Comparison of ENCODE assay signal across 8 mouse cellular contexts in genomic region chr7:45082401-45083299, GRCm38 (mm10). TPM values are rescaled to one million over a fixed set of nuclear protein-coding genes. Genes with fewer than 3 reads are reported as not detected.
DNase-seq lines count a peak whose midpoint lies in the region; ATAC-seq and TF ChIP-seq lines count a peak whose summit lies in the region.

No protein-coding gene starts in this region.

- 79% methylated on average over 25 of the region's 25 CpGs for WGBS in midbrain, embryonic 11.5 days
- WGBS in midbrain, embryonic 13.5 days = 79% methylated on average over 25 of the region's 25 CpGs
- WGBS in intestine, embryonic 15.5 days = 60% methylated on average over 25 of the region's 25 CpGs
- 69% methylated on average over 25 of the region's 25 CpGs for WGBS in lung, embryonic 14.5 days

- no peak for TF ChIP-seq CTCF in lung, embryonic 14.5 days (IDR thresholded peaks at IDR 0.05; ENCODE audit: low read depth)

- DNase-seq in midbrain, embryonic 11.5 days (ENCODE audit: low spot score, missing footprints) = peak; percentile 77
- peak; percentile 72 for DNase-seq in gastrocnemius, postnatal 25 days
- peak; percentile 59 for DNase-seq in lung, embryonic 14.5 days
- peak; percentile 35 to 41 for DNase-seq in spleen, postnatal 14 days (ENCODE audit: low spot score in 2 of 2)
- DNase-seq in right cerebral cortex, postnatal 4 days = no peak
- no peak for DNase-seq in left cerebral cortex, adult 11 months (ENCODE audit: low spot score)

- H3K9me3 ChIP-seq in midbrain, embryonic 11.5 days (ENCODE audit: control insufficient read depth, low read length) = no peaks in the 10 kb centered on the region
- no peaks in the 10 kb centered on the region for H3K9me3 ChIP-seq in midbrain, embryonic 13.5 days
- H3K9me3 ChIP-seq in intestine, embryonic 15.5 days = no peaks in the 10 kb centered on the region
- no peaks in the 10 kb centered on the region for H3K9me3 ChIP-seq in lung, embryonic 14.5 days (ENCODE audit: low read depth, low read length)

- peaks cover 5% of the 10 kb centered on the region; the same call in 1 of the 2 replicates for H3K36me3 ChIP-seq in midbrain, embryonic 11.5 days (ENCODE audit: control insufficient read depth, insufficient read depth, low read length)
- peaks cover 30% of the 10 kb centered on the region for H3K36me3 ChIP-seq in midbrain, embryonic 13.5 days
- peaks cover 26% of the 10 kb centered on the region for H3K36me3 ChIP-seq in intestine, embryonic 15.5 days
- peaks cover 66% of the 10 kb centered on the region for H3K36me3 ChIP-seq in lung, embryonic 14.5 days (ENCODE audit: insufficient read depth)

- no peak overlapping the region for H3K4me2 ChIP-seq in midbrain, embryonic 11.5 days
- H3K4me2 ChIP-seq in midbrain, embryonic 13.5 days (replicated peaks) = no peak overlapping the region
- H3K4me2 ChIP-seq in intestine, embryonic 15.5 days (replicated peaks) = peak overlapping the region; percentile 36
- H3K4me2 ChIP-seq in lung, embryonic 14.5 days = peak overlapping the region; percentile 18; the same call in 1 of the 2 replicates

- no peak overlapping the region for H3K9ac ChIP-seq in midbrain, embryonic 11.5 days (ENCODE audit: low read length)
- H3K9ac ChIP-seq in midbrain, embryonic 13.5 days (replicated peaks) = no peak overlapping the region
- H3K9ac ChIP-seq in intestine, embryonic 15.5 days = no peak overlapping the region
- H3K9ac ChIP-seq in lung, embryonic 14.5 days = no peak overlapping the region; the same call in none of the 2 replicates

- no peaks in the 10 kb centered on the region for H3K4me1 ChIP-seq in midbrain, embryonic 11.5 days (ENCODE audit: control insufficient read depth, insufficient read depth, low read length)
- H3K4me1 ChIP-seq in midbrain, embryonic 13.5 days (replicated peaks) = 0 out of 2 replicates have a peak, but pooled peaks cover 4% of the 10 kb centered on the region
- peaks cover 8% of the 10 kb centered on the region; the same call in 1 of the 2 replicates for H3K4me1 ChIP-seq in intestine, embryonic 15.5 days (replicated peaks)
- no peaks in the 10 kb centered on the region for H3K4me1 ChIP-seq in lung, embryonic 14.5 days (ENCODE audit: insufficient read depth)

- ATAC-seq in midbrain, embryonic 11.5 days (ENCODE audit: low FRiP score) = no peak
- ATAC-seq in midbrain, embryonic 13.5 days = no peak
- ATAC-seq in intestine, embryonic 15.5 days = peak; percentile 27; the same call in 1 of the 2 replicates
- no peak for ATAC-seq in lung, embryonic 14.5 days (ENCODE audit: insufficient read depth)

- H3K27me3 ChIP-seq in midbrain, embryonic 11.5 days (ENCODE audit: control insufficient read depth, insufficient read depth, low read length) = no peaks in the 10 kb centered on the region
- no peaks in the 10 kb centered on the region for H3K27me3 ChIP-seq in midbrain, embryonic 13.5 days
- no peaks in the 10 kb centered on the region for H3K27me3 ChIP-seq in intestine, embryonic 15.5 days (replicated peaks)
- no peaks in the 10 kb centered on the region for H3K27me3 ChIP-seq in lung, embryonic 14.5 days (ENCODE audit: insufficient read depth, low read length)

- H3K27ac ChIP-seq in midbrain, embryonic 11.5 days (ENCODE audit: low read depth, low read length) = no peak overlapping the region
- no peak overlapping the region for H3K27ac ChIP-seq in midbrain, embryonic 13.5 days
- H3K27ac ChIP-seq in intestine, embryonic 15.5 days = peak overlapping the region; percentile 27; the same call in 1 of the 2 replicates
- H3K27ac ChIP-seq in lung, embryonic 14.5 days (ENCODE audit: low read depth) = peak overlapping the region; percentile 58

- no peak overlapping the region for H3K4me3 ChIP-seq in midbrain, embryonic 11.5 days (ENCODE audit: low read depth, low read length)
- H3K4me3 ChIP-seq in midbrain, embryonic 13.5 days (replicated peaks) = no peak overlapping the region
- H3K4me3 ChIP-seq in intestine, embryonic 15.5 days (replicated peaks) = no peak overlapping the region
- no peak overlapping the region for H3K4me3 ChIP-seq in lung, embryonic 14.5 days (ENCODE audit: low read depth, low read length)

RNA-seq across cellular contexts. Expression of gene Rcn3, which starts 9.4 kb away (rescaled TPM):
- 121 and 123 TPM in 2 replicates for polyA plus RNA-seq in midbrain, embryonic 11.5 days (2014; fragmentation: Nextera tagmentation; extraction: Ambion mirVana)
- 57.7 and 69.8 TPM in 2 replicates for polyA plus RNA-seq in midbrain, embryonic 13.5 days (2015; fragmentation: Nextera tagmentation; extraction: Ambion mirVana)
- total RNA-seq in gastrocnemius, postnatal 25 days (2021) = 10 to 100 TPM; 24.0 to 32.8 TPM
- polyA plus RNA-seq in intestine, embryonic 15.5 days (2015; fragmentation: Nextera tagmentation; extraction: Ambion mirVana) = 265 and 267 TPM in 2 replicates
- 344 and 360 TPM in 2 replicates for polyA plus RNA-seq in lung, embryonic 14.5 days (2014; fragmentation: Nextera tagmentation; extraction: Ambion mirVana)

RNA-seq across cellular contexts. Expression of gene Prrg2, which starts 20.2 kb away (rescaled TPM):
- 12.7 and 13.5 TPM in 2 replicates for polyA plus RNA-seq in midbrain, embryonic 11.5 days (2014; fragmentation: Nextera tagmentation; extraction: Ambion mirVana)
- polyA plus RNA-seq in midbrain, embryonic 13.5 days (2015; fragmentation: Nextera tagmentation; extraction: Ambion mirVana) = 13.2 and 14.5 TPM in 2 replicates
- 1 to 10 TPM; 6.9 to 9.1 TPM for total RNA-seq in gastrocnemius, postnatal 25 days (2021)
- 29.2 and 29.5 TPM in 2 replicates for polyA plus RNA-seq in intestine, embryonic 15.5 days (2015; fragmentation: Nextera tagmentation; extraction: Ambion mirVana)
- 18.1 and 19.2 TPM in 2 replicates for polyA plus RNA-seq in lung, embryonic 14.5 days (2014; fragmentation: Nextera tagmentation; extraction: Ambion mirVana)

RNA-seq across cellular contexts. Expression of gene Nosip, which starts 20.4 kb away (rescaled TPM):
- 53.2 and 56.7 TPM in 2 replicates for polyA plus RNA-seq in midbrain, embryonic 11.5 days (2014; fragmentation: Nextera tagmentation; extraction: Ambion mirVana)
- polyA plus RNA-seq in midbrain, embryonic 13.5 days (2015; fragmentation: Nextera tagmentation; extraction: Ambion mirVana) = 56.5 and 61.8 TPM in 2 replicates
- 10 to 100 TPM; 30.8 to 31.6 TPM for total RNA-seq in gastrocnemius, postnatal 25 days (2021)
- polyA plus RNA-seq in intestine, embryonic 15.5 days (2015; fragmentation: Nextera tagmentation; extraction: Ambion mirVana) = 49.5 and 50.5 TPM in 2 replicates
- 68.6 and 71.9 TPM in 2 replicates for polyA plus RNA-seq in lung, embryonic 14.5 days (2014; fragmentation: Nextera tagmentation; extraction: Ambion mirVana)

RNA-seq across cellular contexts. Expression of gene Fcgrt, which starts 21.0 kb away (rescaled TPM):
- 16.1 and 18.3 TPM in 2 replicates for polyA plus RNA-seq in midbrain, embryonic 11.5 days (2014; fragmentation: Nextera tagmentation; extraction: Ambion mirVana)
- 17.6 and 18.4 TPM in 2 replicates for polyA plus RNA-seq in midbrain, embryonic 13.5 days (2015; fragmentation: Nextera tagmentation; extraction: Ambion mirVana)
- 10 to 100 TPM; 40.3 to 54.5 TPM for total RNA-seq in gastrocnemius, postnatal 25 days (2021)
- 153 and 168 TPM in 2 replicates for polyA plus RNA-seq in intestine, embryonic 15.5 days (2015; fragmentation: Nextera tagmentation; extraction: Ambion mirVana)
- 56.4 and 57.0 TPM in 2 replicates for polyA plus RNA-seq in lung, embryonic 14.5 days (2014; fragmentation: Nextera tagmentation; extraction: Ambion mirVana)

RNA-seq across cellular contexts. Expression of gene Prr12, which starts 30.0 kb away (rescaled TPM):
- polyA plus RNA-seq in midbrain, embryonic 11.5 days (2014; fragmentation: Nextera tagmentation; extraction: Ambion mirVana) = 9.6 and 12.2 TPM in 2 replicates
- polyA plus RNA-seq in midbrain, embryonic 13.5 days (2015; fragmentation: Nextera tagmentation; extraction: Ambion mirVana) = 14.0 and 17.0 TPM in 2 replicates
- total RNA-seq in gastrocnemius, postnatal 25 days (2021) = 10 to 100 TPM; 14.1 to 16.1 TPM
- polyA plus RNA-seq in intestine, embryonic 15.5 days (2015; fragmentation: Nextera tagmentation; extraction: Ambion mirVana) = 7.1 and 8.7 TPM in 2 replicates
- polyA plus RNA-seq in lung, embryonic 14.5 days (2014; fragmentation: Nextera tagmentation; extraction: Ambion mirVana) = 14.2 and 16.2 TPM in 2 replicates

Comparison
In these comparisons a context has a peak if more than half of its experiments do, and no peak if none do; other contexts are left out.
1. DNase-seq: peak in midbrain, embryonic 11.5 days (single experiment), gastrocnemius, postnatal 25 days (single experiment), lung, embryonic 14.5 days (single experiment) and spleen, postnatal 14 days (2 of 2); none in right cerebral cortex, postnatal 4 days (single experiment) and left cerebral cortex, adult 11 months (single experiment).
2. H3K27ac ChIP-seq: peak in intestine, embryonic 15.5 days (single experiment) and lung, embryonic 14.5 days (single experiment); none in midbrain, embryonic 11.5 days (single experiment) and midbrain, embryonic 13.5 days (single experiment).
3. H3K4me2 ChIP-seq: peak in intestine, embryonic 15.5 days (single experiment) and lung, embryonic 14.5 days (single experiment); none in midbrain, embryonic 11.5 days (single experiment) and midbrain, embryonic 13.5 days (single experiment).